Mouse (Mus musculus): ENCODE measurements around the gene Myo1g. TPM values are rescaled to one million over a fixed set of nuclear protein-coding genes. Genes with fewer than 3 reads are reported as not detected.
A peak's percentile ranks its signal among the peaks of the same experiment; 100 is the strongest.

Gene Myo1g
- total RNA-seq, 2 experiments from 2014 or later = 0.36 to 0.56 TPM

- H3K4me3 ChIP-seq = no peak overlapping the region
- DNase-seq = no peak
- H3K27ac ChIP-seq = no peak overlapping the region
- TF ChIP-seq CTCF (IDR thresholded peaks at IDR 0.05) = no peak
- intact Hi-C loops (cut with DNase I) = loop anchor here (5.0 kb wide), 1 partner anchor 50 kb away; no protein-coding TSS in a partner anchor
Measured at GRCm38 (mm10) chr11:6477350-6477749, 43.4 kb downstream of the Myo1g start.

GRCm38 (mm10) chr11:6476876-6477275 is 43.9 kb downstream of the Myo1g start:
- intact Hi-C loops (cut with DNase I) = loop anchor here (5.0 kb wide), 1 partner anchor 50 kb away; no protein-coding TSS in a partner anchor
- DNase-seq = no peak
- Histone ChIP-seq H3K27ac (peak overlapping the region; percentile 94; the same call in 1 of the 2 replicates), H3K4me3 (peak overlapping the region; percentile 96; the same call in 1 of the 2 replicates)
- no peak for TF ChIP-seq CTCF (IDR thresholded peaks at IDR 0.05)

GRCm38 (mm10) chr11:6475867-6476484 is 44.8 kb downstream of the Myo1g start, which contains the start of gene Purb:
Gene Purb (minus strand): TSS chr11:6475917.
- intact Hi-C loops (cut with DNase I) = loop anchor here (2.0 to 5.0 kb wide), 2 partner anchors 31 to 51 kb away; partner anchors contain the start of gene H2afv
- DNase-seq = peak; percentile 96
- peak within 1 kb of the TSS; percentile 94 for H3K27ac ChIP-seq

GRCm38 (mm10) chr11:6474874-6475731 is 45.7 kb downstream of the Myo1g start:
- intact Hi-C loops (cut with DNase I) = loop anchor here (2.0 to 5.0 kb wide), 2 partner anchors 30 to 52 kb away; partner anchors contain the start of gene H2afv
- peak; percentile 73 for DNase-seq
- no peak; the same call in 1 of the 2 replicates for TF ChIP-seq CTCF (IDR thresholded peaks at IDR 0.05)
- Histone ChIP-seq H3K27ac (peak overlapping the region; percentile 94), H3K4me3 (peak overlapping the region; percentile 96)

More at GRCm38 (mm10) chr11:6475867-6476484, 44.8 kb downstream of the Myo1g start, which contains the start of gene Purb:
- no peak for TF ChIP-seq CTCF (IDR thresholded peaks at IDR 0.05)
- H3K4me3 ChIP-seq = peak within 1 kb of the TSS; percentile 96

GRCm38 (mm10) chr11:6474381-6474780 is 46.4 kb downstream of the Myo1g start:
- no peak for TF ChIP-seq CTCF (IDR thresholded peaks at IDR 0.05)
- DNase-seq = no peak
- intact Hi-C loops (cut with DNase I) = loop anchor here (2.0 kb wide), 1 partner anchor 30 kb away; the partner anchor contains the start of gene H2afv
- Histone ChIP-seq H3K27ac (peak overlapping the region; percentile 94), H3K4me3 (peak overlapping the region; percentile 96)

- no peak for DNase-seq
- peak overlapping the region; percentile 48; the same call in 1 of the 2 replicates for H3K27ac ChIP-seq
- peak overlapping the region; percentile 96 for H3K4me3 ChIP-seq
- no peak for TF ChIP-seq CTCF (IDR thresholded peaks at IDR 0.05)
- intact Hi-C loops (cut with DNase I) = no loop called here
Measured at GRCm38 (mm10) chr11:6472076-6472475, 48.7 kb downstream of the Myo1g start.

- no peak for TF ChIP-seq CTCF (IDR thresholded peaks at IDR 0.05)
- H3K27ac ChIP-seq = peak overlapping the region; percentile 48; the same call in 1 of the 2 replicates
- H3K4me3 ChIP-seq = peak overlapping the region; percentile 96
- intact Hi-C loops (cut with DNase I) = no loop called here
- no peak for DNase-seq
Measured at GRCm38 (mm10) chr11:6471493-6471892, 49.3 kb downstream of the Myo1g start.

- no peak for TF ChIP-seq CTCF (IDR thresholded peaks at IDR 0.05)
- DNase-seq = no peak
- intact Hi-C loops (cut with DNase I) = no loop called here
- H3K27ac ChIP-seq = no peak overlapping the region
- peak overlapping the region; percentile 96 for H3K4me3 ChIP-seq
Measured at GRCm38 (mm10) chr11:6471054-6471453, 49.7 kb downstream of the Myo1g start.

GRCm38 (mm10) chr11:6468541-6468940 is 52.2 kb downstream of the Myo1g start:
- no peak overlapping the region for H3K27ac ChIP-seq
- no peak for TF ChIP-seq CTCF (IDR thresholded peaks at IDR 0.05)
- H3K4me3 ChIP-seq = no peak overlapping the region
- intact Hi-C loops (cut with DNase I) = no loop called here
- no peak for DNase-seq

- DNase-seq = peak; percentile 47
- intact Hi-C loops (cut with DNase I) = loop anchor here (2.0 kb wide), 1 partner anchor 164 kb away; no protein-coding TSS in a partner anchor
- Histone ChIP-seq H3K27ac (no peak overlapping the region), H3K4me3 (no peak overlapping the region)
- TF ChIP-seq CTCF (IDR thresholded peaks at IDR 0.05) = peak; percentile 59
Measured at GRCm38 (mm10) chr11:6465122-6465521, 55.6 kb downstream of the Myo1g start.

- TF ChIP-seq CTCF (IDR thresholded peaks at IDR 0.05) = no peak
- intact Hi-C loops (cut with DNase I) = no loop called here
- Histone ChIP-seq H3K4me3 (no peak overlapping the region), H3K27ac (no peak overlapping the region)
- DNase-seq = no peak
Measured at GRCm38 (mm10) chr11:6463159-6463837, 57.5 kb downstream of the Myo1g start.

Small RNAs within 50 kb of the gene (microRNA-seq; reads per million reads assigned to microRNA genes)
- gene Gm22123 = not detected

Other genes starting within 250 kb of the Myo1g start
- gene Tmed4, start 246.1 kb downstream of the Myo1g start, total RNA-seq (2021) = 10 to 100 TPM; 57.7 to 75.6 TPM
- gene Ogdh, start 229.3 kb downstream of the Myo1g start, total RNA-seq (2021) = 100 to 1,000 TPM; 620 to 834 TPM
- 10 to 100 TPM; 45.4 to 52.0 TPM for gene Zmiz2, start 131.9 kb downstream of the Myo1g start, total RNA-seq (2021)
- 100 to 1,000 TPM; 205 to 209 TPM for gene Ppia, start 105.5 kb downstream of the Myo1g start, total RNA-seq (2021)
- gene H2afv, start 76.5 kb downstream of the Myo1g start, total RNA-seq (2021) = 10 to 100 TPM; 44.2 to 70.3 TPM
- gene Purb, start 45.0 kb downstream of the Myo1g start, total RNA-seq (2021) = 10 to 100 TPM; 19.9 to 23.5 TPM
- gene Ccm2, start 25.9 kb upstream of the Myo1g start, total RNA-seq (2021) = 10 to 100 TPM; 20.8 to 23.8 TPM
- gene Nacad, start 85.1 kb upstream of the Myo1g start, total RNA-seq (2021) = under 1 TPM; 0.28 to 0.38 TPM
- gene Tbrg4, start 105.1 kb upstream of the Myo1g start, total RNA-seq (2021) = 10 to 100 TPM; 57.3 to 79.3 TPM
- not detected for gene Wap, start 117.7 kb upstream of the Myo1g start, total RNA-seq (2021)
- gene Ramp3, start 137.6 kb upstream of the Myo1g start, total RNA-seq (2021) = 1 to 10 TPM in 1 of 2 experiments, under 1 TPM in 1; 0.46 to 1.2 TPM